Mouse (Mus musculus) brain, embryonic 14.5 days (tissue): ENCODE results near the gene 4930539E08Rik. TPM values are rescaled to one million over a fixed set of nuclear protein-coding genes. Genes with fewer than 3 reads are reported as not detected.

ENCODE experiments used
- DNase-seq: peaks from one replicate; pipeline ENCODE4 v3.0.0-alpha.2; 2011; ENCODE audit warnings: low read depth
- CTCF ChIP-seq: fragments of 200-500 bp; IDR thresholded peaks from 2 replicates; pipeline ENCODE4 v1.5.1; 2012; ENCODE audit warnings: inconsistent platforms, mild to moderate bottlenecking, moderate library complexity, borderline replicate concordance; ENCODE audit not compliant: insufficient read depth, insufficient read length; ENCODE audit errors: extremely low read depth
- POLR2A ChIP-seq: fragments of 200-500 bp; IDR thresholded peaks from 2 replicates; pipeline ENCODE4 v1.6.1; 2012; ENCODE audit warnings: mild to moderate bottlenecking, inconsistent platforms, borderline replicate concordance; ENCODE audit not compliant: poor library complexity, insufficient read depth, insufficient read length, severe bottlenecking; ENCODE audit errors: extremely low read depth
- polyA plus RNA-seq: library from polyadenylated mRNA; depleted of rRNA; stranded (reverse); fragments of >200 nt; gene quantifications from 2 replicates; pipeline ENCODE4 v1.2.3, GENCODE M21; 2012

The 4930539E08Rik gene
- polyA plus RNA-seq, 1 experiment = 0.98 TPM

DNA sequence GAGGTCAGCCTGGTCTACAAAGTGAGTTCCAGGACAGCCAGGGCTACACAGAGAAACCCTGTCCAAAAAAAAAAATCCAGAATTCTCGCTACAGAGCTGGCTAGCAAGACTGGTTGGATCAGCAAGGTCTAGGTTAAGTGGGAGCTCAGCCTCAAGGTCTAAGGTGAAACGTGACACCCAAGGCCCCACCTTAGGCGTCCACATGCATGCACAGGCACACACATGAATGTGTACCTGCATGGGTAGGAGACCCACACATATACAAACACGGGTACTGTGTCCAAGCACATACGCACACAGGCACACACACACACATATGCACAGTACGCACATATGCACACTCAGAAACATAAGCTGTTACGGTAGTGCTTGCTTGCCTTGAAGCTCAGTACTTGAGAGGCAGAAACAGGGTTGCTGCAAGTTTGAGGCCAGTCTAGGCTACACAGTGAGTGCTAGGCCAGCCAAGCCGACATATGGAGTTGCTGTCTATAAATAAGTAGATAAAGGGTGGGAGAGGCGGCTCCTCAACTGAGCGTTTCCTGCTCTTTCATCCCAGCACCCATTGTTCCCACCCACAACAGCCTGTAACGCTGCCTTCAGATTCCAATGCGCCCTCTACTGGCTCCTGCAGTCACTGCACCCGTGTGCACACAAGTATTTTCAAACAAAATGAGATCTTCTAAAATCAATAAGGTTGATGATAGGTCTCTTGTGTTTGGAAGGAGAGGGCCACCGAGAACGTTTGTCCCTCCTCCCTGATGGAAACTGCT, 11.9 kb upstream of the 4930539E08Rik start:
- peak; percentile 65 for DNase-seq
- TF ChIP-seq CTCF (peak; percentile 74), POLR2A (no peak)

DNA sequence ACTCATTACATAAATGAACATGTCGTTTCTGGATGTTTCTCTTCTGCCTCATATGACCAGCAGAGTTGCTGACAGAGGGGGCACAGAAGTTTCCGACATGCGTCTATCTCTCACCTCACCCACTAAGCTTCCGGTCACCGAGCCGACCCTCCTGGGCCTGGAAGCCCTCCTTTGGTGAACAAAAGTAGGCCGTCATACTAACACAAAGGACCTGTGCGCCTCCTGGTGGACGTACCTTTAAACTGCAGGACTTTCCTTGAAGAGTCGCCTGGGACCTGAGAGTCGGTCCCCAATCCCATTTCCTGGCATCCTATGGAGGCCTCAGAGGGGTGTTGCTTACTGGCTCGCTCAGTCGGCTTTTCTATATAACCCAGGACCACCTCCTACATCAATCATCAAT, 11.3 kb upstream of the 4930539E08Rik start:
- TF ChIP-seq CTCF (peak; percentile 88), POLR2A (no peak)

DNA sequence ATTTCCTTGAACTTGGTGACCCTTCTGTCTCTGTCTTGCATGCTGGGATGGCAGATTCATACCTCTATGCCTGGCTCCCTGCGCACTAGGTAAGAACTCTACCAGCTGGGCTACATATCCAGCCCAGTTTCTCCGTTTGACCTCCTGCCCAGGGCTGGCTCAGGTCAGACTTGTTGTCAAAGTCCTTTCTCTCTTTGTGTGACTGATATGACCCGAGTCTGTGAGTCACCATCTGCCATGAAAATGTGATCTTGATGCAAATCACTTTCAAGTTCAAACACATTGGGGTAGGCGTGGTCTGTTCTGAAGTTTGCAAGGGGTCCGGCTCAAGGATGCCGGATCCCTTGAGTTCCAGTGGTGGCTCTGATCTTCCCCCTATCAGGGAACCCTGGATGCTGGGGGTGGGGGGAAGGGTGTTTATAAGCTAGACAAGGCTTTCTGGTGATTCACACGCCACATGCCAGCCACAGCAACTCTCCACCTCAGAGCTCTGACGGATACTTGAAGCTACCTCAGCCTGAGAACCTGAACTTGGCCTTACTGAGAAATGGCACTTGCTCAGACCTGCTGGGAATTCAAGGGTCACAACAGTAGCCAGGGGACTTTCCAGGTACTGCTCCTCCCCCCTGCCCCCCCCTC, 10.0 kb upstream of the 4930539E08Rik start:
- TF ChIP-seq CTCF (no peak), POLR2A (no peak)
- DNase-seq = no peak

More for the DNA sequence above, 11.3 kb upstream of the 4930539E08Rik start:
- DNase-seq = peak; percentile 88

DNA sequence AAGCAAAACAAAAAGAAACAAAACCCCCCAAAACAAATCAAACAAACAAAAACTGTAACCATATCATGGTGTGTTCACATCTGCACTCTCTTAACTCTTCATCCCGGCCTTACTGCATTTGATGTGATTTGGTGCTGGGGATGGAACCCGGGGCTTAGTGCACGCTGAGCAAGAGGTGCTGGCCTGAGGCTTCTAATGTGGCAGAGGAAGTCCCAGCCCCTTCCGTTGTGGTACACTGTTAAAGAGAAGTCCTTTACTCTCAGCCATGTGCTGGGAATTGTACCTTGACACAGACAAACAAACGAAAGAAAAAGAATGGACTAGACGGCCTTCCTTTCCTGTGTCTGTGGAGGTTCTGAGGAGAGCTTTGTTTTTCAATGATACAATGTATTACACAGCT, 7.0 kb upstream of the 4930539E08Rik start:
- no peak for DNase-seq
- TF ChIP-seq CTCF (no peak), POLR2A (no peak)

DNA sequence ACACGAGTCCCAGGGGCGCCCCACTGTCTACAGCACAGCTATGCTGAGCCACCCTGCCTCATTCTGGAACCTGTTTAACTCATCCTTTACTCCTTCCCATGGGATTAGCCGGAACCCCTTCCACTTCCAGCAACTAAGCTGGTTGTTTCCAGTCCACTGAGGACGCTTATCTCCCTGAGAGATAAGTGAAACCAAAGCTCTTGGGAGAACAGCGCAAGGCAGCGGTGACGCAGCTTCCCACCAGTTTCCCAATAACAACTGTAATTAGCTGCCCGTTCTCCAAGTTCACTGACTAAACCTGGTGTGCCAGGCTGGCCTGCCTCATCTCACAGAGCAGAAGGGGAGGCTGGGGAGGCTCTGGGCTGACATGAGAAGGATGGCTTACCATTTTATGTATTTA, 6.0 kb upstream of the 4930539E08Rik start:
- no peak for DNase-seq
- TF ChIP-seq CTCF (no peak), POLR2A (no peak)

DNA sequence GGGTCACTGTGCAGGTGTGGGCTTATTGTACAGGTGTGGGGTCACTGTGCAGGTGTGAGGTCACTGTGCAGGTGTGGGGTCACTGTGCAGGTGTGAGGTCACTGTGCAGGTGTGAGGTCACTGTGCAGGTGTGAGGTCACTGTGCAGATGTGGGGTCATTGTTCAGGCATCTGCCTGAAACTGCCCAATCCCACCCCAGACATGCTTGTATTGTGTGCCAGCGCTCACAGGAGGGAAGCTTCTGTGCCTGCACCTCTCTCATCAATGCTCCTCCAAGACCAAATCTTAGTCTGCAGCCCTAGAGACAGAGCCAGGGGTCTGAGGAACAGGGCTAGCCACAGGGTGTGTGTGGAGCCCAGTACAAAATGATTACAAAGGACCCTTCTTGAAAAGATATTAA, 1.4 kb upstream of the 4930539E08Rik start:
- DNase-seq = no peak
- TF ChIP-seq CTCF = no peak
- no peak for TF ChIP-seq POLR2A

DNA sequence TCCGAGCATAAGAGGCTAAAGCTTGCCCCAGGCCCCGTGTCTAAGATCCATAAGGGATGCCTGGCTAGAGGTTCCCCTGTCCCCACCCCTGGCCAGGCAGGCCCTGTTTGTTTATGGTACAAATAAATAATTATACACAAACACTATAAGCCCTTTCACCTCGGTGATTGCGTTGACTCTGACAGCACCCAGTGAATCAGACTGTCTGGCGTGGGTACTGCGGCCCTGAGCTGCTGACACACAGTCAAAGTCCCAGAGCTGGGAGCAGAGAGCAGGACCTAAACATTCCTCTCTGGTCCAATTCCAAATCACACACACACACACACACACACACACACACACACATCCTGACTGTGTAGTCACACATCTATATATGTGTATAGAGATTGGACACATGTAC, 1.2 kb downstream of the 4930539E08Rik start:
- TF ChIP-seq CTCF = no peak
- no peak for TF ChIP-seq POLR2A
- DNase-seq = no peak

DNA sequence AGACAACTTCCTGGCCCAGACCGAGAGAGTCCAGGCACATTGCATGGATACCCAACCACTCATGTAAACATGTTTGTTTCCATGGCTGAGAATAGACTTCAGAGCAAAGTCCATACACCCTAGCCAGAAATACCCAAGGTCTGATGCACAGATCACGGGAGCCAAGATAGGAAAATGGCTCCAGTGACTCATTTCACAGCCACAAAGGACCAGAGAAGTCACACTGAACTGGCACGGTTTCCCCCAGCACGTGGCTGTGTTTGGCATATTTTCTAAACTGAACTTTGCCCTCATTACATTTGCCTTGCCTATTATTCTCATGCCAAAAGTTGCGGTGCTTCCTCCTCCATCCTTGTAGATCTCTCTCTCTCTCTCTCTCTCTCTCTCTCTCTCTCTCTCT, 1.9 kb downstream of the 4930539E08Rik start:
- TF ChIP-seq POLR2A = no peak
- TF ChIP-seq CTCF = no peak
- no peak for DNase-seq

DNA sequence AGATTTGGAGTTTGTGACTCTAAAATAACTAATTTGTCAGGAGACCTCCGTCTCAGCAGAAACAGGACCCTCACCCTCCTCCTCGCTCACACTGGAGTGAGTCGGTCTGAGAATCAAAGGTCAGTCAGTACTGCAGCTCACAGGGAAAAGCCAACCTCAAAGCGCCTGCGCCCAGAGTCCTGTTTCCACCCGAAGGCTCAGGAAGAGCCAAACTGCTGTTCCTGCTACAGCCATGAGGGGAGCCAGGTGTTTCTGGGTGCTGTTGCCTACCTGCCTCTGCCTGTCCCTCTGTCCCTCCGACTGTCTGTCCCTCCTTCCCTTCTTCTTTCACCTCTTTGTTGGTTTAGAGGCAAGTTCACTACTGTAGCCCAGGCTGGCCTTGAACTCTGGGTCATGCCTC, 5.0 kb downstream of the 4930539E08Rik start:
- no peak for DNase-seq
- no peak for TF ChIP-seq POLR2A
- TF ChIP-seq CTCF = no peak; the same call in 1 of the 2 replicates

DNA sequence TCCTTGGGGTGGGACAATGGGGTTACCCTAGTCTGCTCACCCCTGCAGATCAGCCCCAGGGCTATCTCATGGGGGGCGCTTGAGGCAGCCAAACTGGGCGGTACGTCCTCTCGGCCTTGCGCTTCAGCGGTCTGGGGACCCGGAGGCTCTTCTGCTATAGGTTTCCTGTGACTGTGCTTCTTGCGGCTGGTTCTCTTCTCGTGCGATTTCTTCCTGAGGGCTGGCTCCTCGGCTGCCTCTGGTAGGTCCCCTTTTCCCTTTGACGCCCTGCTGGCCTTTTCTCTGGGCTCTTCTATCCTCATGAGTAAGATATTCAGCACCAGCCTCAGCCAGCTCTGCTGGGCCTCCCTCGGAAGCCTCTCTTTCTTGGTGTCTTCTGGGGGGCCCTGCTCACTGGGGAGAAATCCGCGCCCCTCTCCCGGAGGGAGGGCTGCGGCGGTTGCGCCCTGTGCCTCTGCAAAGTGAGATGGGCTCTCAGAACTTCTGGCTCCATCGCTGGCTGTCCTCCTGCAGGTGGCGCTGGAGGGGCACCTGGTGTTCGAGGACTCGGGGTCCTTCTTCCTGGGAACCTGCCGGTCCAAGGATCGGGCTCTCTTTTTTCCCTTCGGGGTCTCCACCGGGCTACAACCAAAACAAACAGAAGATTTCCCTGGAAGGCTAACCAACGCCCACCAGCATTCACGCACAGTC, 5.7 kb downstream of the 4930539E08Rik start:
- DNase-seq = peak; percentile 51
- TF ChIP-seq CTCF (peak; percentile 61), POLR2A (no peak)

DNA sequence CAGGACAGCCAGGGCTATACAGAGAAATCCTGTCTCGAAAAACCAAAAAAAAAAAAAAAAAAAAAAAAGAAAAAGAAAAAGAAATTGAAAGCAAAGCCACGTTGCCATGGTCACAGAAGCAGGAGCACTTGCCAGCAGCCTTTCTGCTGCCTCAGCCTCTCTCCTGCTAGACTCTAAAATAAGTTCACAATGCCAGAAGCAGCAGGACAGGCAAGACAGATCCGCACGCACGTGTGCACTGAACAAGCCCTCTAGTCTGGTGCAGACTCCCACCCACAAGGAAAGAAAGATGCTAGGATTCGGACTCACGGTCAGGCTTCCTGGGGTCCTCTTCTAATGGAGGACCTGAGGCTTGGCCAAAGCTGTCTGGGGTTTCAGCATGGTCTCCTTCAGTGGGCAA, 7.2 kb downstream of the 4930539E08Rik start:
- DNase-seq = peak; percentile 63
- TF ChIP-seq POLR2A = no peak
- TF ChIP-seq CTCF = no peak

DNA sequence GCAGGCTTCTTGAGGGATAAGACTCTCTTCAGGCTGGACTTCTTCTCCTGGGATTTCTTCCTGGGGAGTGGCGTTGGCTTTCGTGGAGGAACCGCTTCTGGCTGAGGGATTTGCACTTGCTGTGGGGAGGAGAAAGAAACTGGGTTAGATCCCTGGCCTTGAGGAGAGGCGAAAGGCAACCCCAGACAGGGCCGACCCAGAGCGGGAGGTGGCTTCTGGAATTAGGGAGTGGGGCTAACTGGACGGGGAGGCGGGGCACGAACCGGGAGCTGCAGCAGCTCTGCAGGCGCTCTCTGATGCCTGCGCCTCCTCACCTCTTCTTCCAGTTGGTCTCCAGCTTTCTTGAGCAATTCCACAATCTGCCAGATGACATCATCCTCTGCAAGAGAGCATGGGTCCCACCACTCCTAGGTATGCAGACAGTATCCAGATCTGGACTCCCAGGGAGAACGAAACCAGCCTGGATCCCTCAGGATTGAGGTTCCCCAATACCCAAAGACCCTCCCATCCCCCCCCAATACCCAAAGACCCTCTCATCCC, 9.7 kb downstream of the 4930539E08Rik start:
- DNase-seq = peak; percentile 12
- TF ChIP-seq CTCF = no peak
